Mouse (Mus musculus): ENCODE results near the gene Nfe2l3.

Nfe2l3 gene

GRCm38 (mm10) chr6:51485646-51486045, 53.2 kb downstream of the Nfe2l3 start:
- no peak for DNase-seq (ENCODE audit: low spot score)

- no peak for DNase-seq (ENCODE audit: low spot score)
Observed at GRCm38 (mm10) chr6:51486076-51486710, 53.7 kb downstream of the Nfe2l3 start.

GRCm38 (mm10) chr6:51486731-51487130, 54.3 kb downstream of the Nfe2l3 start:
- no peak for DNase-seq (ENCODE audit: low spot score)

- DNase-seq (ENCODE audit: low spot score) = no peak
Observed at GRCm38 (mm10) chr6:51489787-51490186, 57.3 kb downstream of the Nfe2l3 start.

- DNase-seq (ENCODE audit: low spot score) = no peak
Observed at GRCm38 (mm10) chr6:51497321-51498111, 65.0 kb downstream of the Nfe2l3 start.

GRCm38 (mm10) chr6:51505671-51506070, 73.2 kb downstream of the Nfe2l3 start:
- no peak for DNase-seq (ENCODE audit: low spot score)

GRCm38 (mm10) chr6:51507556-51507955, 75.1 kb downstream of the Nfe2l3 start:
- no peak for DNase-seq (ENCODE audit: low spot score)

Data from layer of hippocampus, adult 11-12 months (tissue).